ENCODE assay signal across 24 mouse cellular contexts in genomic region chr9:31293208-31293607, GRCm38 (mm10).
"Had no signal": no experiment of that assay in that cellular context is flagged by ENCODE, and none has a peak within 500 bp of the region (broad histone marks: within the 10 kb centered on the region; RNA-seq: fewer than 3 reads in every experiment).

No protein-coding gene starts in this region.

- H3K9ac ChIP-seq: heart, embryonic 12.5 days; hindbrain, embryonic 12.5 days; hindbrain, embryonic 14.5 days; limb, embryonic 13.5 days; limb, embryonic 15.5 days; liver, embryonic 12.5 days; liver, embryonic 14.5 days had no signal

- H3K4me1 ChIP-seq: heart, embryonic 10.5 days; hindbrain, embryonic 10.5 days; hindbrain, embryonic 12.5 days had no signal

- ATAC-seq: hindbrain, embryonic 16.5 days; inflammation-experienced regulatory T-cells, adult 6 months; liver, embryonic 12.5 days had no signal

- H3K27ac ChIP-seq: gastrocnemius, adult 2 months; heart, embryonic 10.5 days; hindbrain, embryonic 10.5 days; hindbrain, embryonic 12.5 days; hindbrain, embryonic 14.5 days; limb, embryonic 13.5 days; limb, embryonic 15.5 days; liver, embryonic 12.5 days; liver, embryonic 14.5 days had no signal

- H3K36me3 ChIP-seq: heart, embryonic 10.5 days; heart, embryonic 12.5 days; hindbrain, embryonic 10.5 days; hindbrain, embryonic 12.5 days; limb, embryonic 13.5 days; limb, embryonic 15.5 days had no signal

- H3K27me3 ChIP-seq: heart, embryonic 12.5 days; hindbrain, embryonic 12.5 days; limb, embryonic 13.5 days; limb, embryonic 15.5 days; liver, embryonic 12.5 days had no signal

- DNase-seq: gastrocnemius, adult 2 months; gastrocnemius, postnatal 10 days; gastrocnemius, postnatal 25 days; heart, adult 18-20 months; heart, postnatal 10 days; heart, postnatal 4 days; kidney, adult 11 months; kidney, adult 2 months; kidney, postnatal 10 days; kidney, postnatal 4 days; layer of hippocampus, adult 9-11 months; layer of hippocampus, postnatal 36 days; left cerebral cortex, postnatal 4 days had no signal

- H3K9me3 ChIP-seq: heart, embryonic 10.5 days; heart, embryonic 12.5 days; hindbrain, embryonic 10.5 days; hindbrain, embryonic 12.5 days; limb, embryonic 13.5 days; limb, embryonic 15.5 days; liver, embryonic 12.5 days had no signal

- H3K4me3 ChIP-seq: gastrocnemius, adult 2 months; heart, embryonic 10.5 days; heart, embryonic 12.5 days; hindbrain, embryonic 10.5 days; hindbrain, embryonic 12.5 days; limb, embryonic 13.5 days; limb, embryonic 15.5 days; liver, embryonic 12.5 days had no signal

- H3K4me2 ChIP-seq: heart, embryonic 12.5 days; hindbrain, embryonic 12.5 days; hindbrain, embryonic 14.5 days; limb, embryonic 13.5 days; limb, embryonic 15.5 days; liver, embryonic 12.5 days had no signal
